Mouse (Mus musculus) A20 (cell line): ENCODE measurements around the gene Slc5a10.

Experiments
- DNase-seq: peaks from one replicate; pipeline ENCODE4 v3.0.0-alpha.2; 2011; ENCODE audit warnings: low read depth, low spot score

The Slc5a10 gene

DNA sequence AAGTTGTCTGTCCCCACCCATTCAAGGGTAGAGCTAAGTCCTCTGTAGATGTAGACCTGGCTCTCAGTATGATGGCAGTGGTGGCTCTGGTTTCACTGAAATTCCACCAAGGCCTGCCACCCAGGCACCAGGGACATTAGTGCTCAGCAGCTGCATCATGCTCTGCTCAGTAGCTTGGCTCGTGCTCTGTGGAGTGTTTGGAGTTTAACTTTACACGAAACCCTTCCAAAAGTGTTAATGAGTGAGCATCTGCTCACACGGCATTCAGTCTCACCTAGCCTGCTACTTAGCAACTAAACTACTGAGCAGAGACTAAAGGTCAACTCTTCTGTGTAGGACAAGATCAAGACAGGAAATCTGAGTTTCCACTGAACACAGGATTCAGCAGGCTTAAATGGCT is at the start of gene Slc5a10:
Gene Slc5a10 (minus strand): TSS at position 191 of the 400 bp plus-strand sequence.
- no peak for DNase-seq

DNA sequence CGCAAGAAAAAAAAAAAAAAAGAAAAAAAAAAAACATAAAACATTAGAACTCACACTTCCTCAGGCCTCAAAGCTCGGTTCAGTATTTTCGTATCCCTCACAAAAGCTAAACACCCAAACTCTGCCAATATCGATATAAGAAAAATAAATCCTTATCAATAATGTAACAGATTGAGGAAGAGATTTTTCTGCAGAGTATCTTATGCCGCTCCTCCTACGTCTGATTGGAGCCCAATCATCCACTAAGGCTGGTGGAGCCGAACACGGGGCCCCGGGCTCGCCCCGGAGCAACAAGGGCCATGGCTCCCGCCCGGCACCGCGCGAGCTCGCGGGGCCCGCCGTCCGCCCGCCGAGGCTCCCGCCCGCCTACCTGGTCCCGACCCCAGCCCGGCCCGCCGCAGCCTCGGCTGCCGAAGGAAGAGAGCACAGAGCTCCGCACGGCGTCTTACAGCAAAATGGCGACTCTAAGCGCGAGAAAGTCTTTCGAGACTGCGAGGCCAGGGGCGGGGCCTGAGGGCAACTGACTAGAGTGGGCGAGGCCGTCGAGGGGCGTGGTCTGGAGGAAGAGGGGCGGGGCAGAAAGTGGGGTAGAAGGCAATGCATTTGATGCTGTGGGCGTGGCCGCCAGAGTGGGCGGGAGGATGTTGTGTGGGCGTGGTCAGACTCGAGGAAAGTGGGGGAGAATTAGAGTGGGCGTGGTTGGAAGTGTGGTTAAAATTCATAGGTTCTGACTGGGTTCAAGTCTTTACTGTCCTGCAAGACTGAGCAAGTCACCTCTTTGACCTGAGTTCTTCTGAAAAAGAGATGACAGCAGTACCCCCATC is 41.2 kb upstream of the Slc5a10 start, which contains the start of gene Prpsap2:
Gene Prpsap2 (minus strand): TSS at position 505 of the 824 bp plus-strand sequence.
- DNase-seq, result peak; percentile 99

DNA sequence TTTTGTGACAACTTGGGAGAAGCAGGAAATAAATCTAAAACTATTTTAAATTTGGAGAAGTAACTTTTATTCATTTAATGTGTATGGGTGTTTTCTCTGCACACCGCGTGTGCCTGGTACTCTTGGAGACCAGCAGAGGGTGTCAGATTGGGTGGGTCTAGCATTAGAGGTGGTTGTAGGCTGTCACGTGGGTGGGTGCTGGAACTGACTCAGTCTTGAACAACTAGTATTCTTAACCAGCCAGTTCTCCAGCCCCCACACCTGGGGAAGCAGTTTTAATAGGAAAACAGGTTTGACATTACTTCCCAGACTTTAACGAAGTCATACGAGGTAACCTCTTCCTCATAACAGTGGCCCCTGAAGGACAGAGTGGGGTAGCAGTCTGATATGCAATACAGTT is 39.9 kb upstream of the Slc5a10 start:
- peak; percentile 85 for DNase-seq

DNA sequence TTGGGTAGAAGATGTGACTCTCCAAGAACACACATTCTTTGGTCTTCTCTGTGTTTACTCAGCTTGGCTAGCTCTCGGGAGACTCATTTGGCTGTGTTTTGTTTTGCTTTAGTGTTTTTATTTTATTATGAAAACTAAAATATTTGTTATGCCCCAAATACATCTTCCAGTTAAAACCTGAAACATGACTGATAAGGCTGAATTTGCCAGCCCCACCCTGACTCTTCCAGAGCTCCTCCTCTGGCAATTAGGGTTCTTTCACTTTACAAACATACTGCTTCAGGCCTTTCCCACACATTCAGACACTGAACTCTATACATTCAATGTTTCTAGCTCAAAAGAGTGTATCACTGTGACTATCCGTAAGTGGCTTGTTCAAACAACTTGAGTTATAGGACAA is 36.5 kb upstream of the Slc5a10 start:
- DNase-seq, result no peak

DNA sequence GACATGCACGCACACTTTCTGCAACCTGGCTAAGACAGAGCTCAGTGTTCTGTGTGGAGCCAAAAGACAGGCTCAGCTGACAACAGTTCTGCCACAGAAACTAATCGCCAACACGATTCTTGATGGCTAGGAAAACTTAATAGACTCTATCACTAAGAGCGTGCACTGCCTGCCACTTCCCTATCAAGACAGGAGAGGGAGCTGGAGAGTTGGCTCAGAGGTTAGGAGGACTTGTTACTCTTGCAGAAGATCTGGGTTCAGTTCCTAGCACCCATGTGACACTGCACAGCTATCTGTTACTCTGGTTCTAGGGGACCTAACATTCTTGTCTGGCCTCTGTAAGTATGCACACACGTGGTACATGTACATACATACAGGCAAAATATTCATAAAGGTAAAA is 31.0 kb upstream of the Slc5a10 start:
- DNase-seq, result peak; percentile 52

DNA sequence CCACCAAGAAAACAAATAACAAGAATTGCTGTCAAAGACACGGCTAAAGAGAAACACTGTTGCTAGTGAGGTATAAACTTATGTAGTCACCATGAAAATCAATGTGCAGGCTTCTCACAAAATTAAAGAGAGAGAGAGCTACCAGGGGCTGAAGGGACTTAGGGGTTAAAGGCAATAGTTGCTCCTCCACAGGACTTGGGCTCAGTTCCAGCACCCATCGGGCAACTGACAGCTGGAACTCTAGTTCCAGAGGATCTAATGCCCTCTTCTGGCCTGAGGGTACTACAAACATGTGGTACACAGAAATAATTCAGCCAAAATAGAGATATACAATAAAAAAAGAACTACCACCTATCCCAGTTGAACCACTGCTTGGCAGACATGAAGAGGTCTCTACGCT is 26.5 kb upstream of the Slc5a10 start:
- no peak for DNase-seq

DNA sequence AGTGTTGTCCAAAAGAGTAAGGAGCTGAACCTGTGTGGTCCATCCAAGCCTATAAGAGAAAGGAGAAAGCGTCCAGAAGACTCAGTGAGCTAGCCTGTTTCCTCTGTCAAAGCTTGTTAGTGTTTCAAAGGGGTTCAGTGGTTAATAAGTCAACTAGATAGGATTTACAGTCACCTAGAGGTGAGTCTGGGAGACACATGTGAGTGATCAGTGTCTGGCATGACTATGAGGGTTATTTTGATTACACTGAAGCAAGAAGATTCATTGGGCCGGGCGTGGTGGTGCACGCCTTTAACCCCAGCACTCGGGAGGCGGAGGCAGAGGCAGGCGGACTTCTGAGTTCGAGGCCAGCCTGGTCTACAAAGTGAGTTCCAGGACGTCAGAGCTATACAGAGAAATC is 25.2 kb upstream of the Slc5a10 start:
- no peak for DNase-seq

DNA sequence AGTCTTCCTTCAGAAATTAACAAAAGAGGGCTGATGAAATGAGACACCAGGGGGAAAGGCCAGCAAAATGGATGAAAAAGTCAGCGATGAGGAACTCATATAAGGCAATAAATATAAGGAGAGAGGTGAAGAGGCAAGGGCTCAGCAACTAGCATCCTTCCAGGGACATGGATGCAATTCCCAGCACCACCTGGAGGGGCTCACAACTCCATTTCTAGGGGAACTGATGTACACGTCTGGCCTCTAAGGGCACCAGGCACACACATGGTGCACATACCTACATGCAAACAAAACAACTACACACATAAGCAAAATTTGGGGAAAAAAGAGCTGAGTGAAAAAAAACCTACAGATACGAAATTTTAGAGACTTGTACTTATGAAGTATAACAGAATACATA is 23.8 kb upstream of the Slc5a10 start:
- no peak for DNase-seq

DNA sequence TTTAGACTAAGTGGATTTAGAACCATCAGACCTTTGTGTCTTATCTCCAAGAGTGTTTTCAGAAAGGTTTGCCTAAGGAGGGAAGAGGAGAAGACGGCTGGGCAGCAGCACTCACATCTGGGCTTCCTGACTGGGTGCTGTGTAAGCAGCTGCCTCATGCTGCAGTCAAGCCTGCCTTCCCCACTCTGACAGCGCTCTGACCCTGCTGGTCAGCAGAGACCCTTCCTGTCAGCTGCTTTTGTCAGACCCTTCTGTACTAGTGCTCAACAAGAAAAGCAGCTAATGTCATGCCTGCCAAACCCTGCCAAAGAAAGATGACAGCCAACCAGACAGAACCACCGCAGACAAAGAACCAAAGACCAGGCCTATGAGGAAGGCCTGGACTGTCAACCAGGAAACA is 23.1 kb upstream of the Slc5a10 start:
- DNase-seq, result no peak

DNA sequence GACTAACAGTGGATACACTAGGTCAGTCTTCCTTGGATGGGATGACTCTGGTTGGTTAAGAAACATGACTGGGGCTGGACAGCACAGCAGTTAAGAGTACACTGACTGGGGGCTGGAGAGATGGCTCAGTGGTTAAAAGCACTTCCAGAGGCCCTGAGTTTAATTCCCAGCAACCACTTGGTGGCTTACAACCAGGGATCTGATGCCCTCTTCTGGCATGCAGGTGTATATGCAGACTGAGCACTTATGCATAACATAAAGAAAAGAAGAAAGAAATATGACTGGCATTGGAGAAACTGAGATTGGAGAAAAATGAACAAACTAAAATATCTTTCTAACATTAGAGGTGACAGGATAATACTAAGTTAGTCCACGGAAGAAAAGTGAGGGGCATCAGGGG is 19.9 kb upstream of the Slc5a10 start:
- DNase-seq, result peak; percentile 10

DNA sequence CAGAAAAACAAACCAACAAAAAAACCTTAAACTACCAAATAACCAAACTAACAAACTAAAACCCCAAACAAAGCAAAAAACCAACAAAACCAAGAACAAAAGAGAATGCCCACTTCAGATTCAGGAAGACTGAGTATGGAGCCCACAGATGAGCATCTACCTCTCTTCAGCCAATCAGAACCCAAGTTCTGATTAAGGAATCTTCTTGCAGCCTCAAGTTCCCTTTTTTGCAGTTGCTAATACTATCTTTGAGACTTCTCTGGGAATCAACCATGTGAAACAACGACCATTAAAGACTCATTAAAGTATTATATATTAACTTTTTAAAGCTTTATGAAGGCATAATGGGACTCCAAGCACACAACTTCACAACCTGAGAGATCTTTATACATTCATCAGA is 16.7 kb upstream of the Slc5a10 start:
- peak; percentile 46 for DNase-seq

DNA sequence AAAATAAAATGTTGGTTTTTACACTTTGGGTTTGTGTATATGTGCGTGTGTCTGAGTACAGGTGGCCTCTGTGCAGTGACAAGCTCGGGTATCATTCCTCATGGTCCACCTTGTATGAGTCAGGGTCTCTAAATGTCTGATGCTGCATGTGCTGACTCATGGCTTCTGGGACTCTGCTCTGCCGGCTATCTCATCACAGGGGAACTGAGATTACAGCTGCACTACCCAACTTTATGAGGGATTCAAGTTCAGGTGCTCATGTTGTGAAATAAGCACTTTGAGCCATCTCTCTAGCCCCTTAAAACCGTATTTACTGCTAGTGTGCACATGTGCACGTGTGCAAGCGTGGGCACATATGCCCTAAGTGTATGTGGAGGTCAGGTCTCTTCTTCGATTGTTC is 12.0 kb upstream of the Slc5a10 start:
- DNase-seq, result no peak

DNA sequence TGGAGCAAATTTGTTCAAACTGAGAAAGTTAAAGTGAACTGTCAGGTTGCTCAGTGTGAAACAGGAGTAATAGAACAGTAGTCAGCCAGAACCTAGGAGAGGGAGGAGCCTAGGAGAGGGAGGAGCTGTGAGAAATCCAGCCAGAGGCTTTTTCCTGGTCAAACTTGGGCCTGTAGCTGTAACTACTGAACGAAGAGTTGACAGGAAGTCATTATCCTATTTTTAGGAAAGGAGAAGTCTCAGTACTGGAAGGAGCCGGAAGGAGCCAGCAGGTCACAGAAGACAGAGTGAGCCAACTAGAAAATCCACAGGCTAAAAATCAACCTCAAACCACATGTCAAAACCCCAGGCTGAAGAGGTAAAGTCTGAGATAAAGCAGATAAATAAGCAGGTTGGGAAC is 7.4 kb upstream of the Slc5a10 start:
- DNase-seq, result no peak

DNA sequence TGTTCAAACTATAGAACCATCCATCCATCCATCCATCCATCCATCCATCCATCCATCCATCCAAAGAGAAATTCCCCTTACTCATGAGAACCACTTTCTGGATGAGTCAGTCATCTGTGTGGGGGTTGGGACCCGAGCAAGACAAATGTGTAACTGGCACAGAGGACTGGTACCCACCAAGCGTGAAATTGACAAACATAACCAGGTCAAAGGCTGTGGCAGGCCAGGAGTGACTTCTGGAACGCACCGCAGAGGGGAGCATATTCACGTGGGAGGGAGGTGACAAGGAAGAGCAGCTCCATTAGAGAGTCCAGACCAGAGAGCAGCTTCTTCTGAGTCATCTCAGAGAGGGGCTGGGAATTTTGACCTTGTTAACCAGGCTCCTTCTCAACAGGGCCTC is 1.5 kb upstream of the Slc5a10 start:
- DNase-seq, result no peak

DNA sequence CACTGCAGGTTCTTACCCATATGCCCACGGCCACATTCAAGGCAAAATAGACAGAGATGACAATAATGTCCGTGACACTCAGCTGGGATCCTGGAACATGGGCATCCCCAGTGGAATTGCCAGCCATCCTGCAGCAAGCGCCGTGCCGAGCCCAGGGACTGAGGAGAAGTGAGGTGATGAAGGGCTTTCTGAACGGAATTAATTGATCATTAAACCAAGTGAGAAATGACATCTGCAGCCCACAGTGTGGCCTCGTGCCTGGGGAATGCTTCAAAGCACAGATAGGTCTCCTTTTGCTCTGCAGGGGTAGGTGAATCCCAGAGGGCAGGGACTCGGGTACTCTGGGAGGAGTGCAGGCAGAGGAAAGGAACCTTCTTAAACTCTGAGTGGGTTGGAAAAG is 800 bp downstream of the Slc5a10 start:
- no peak for DNase-seq

DNA sequence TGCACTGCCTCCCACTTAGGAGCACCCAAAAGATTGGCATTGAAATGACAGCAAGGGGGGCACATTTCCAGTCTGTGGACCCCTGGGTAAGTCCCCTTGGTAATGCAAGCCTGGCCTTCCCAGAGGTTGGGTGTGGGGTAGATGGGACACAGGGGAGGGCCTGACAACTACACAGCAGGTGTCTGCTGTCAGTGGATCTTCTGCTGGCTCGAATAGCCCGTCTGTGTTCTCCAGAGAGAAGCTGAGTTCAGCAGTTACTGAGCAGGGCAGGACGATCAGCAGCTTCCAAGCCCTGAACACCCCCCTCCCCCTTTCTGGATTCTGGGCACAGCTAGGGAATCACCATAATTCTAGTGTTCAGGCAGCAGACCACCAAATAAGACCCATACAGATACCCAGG is 1.2 kb downstream of the Slc5a10 start:
- no peak for DNase-seq

DNA sequence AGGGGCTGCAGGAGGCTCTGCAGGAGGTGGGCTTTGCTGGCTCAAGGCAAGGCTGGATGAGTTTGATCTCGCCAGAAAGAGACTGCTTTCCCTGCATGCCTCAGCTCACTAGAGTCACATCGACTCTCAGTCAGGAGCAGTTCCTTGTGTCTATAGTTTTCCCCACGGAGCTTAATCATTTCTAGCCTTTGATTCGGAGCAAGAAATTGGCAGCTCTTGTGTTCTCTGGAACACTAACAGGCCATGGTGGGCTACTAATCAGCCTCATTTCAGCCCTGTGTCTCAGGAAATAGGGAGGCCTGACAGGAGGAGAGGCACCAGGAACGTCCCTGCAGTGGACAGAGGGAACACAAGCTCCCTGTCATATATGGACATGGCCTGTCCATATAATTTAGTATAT is 2.6 kb downstream of the Slc5a10 start:
- DNase-seq, result no peak

DNA sequence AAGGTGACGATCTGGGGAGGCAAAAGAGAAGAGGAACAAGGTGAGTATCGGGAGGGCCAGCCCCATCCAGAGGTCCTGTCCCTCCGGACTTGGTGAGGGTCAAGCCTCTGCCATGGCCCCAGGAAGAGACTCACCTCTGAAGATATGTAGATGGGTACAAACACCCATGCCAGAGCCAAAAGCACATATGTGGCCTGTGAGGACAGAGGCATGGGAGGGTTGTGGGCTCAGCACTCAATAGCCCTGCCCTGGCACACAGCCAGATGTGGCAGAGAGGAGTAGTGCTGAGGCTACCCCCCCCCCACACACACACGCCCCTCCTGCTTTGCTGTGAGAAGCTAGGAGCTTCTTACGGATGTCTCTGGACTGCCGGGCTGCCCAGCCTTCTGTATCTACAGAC is 5.5 kb downstream of the Slc5a10 start:
- DNase-seq, result no peak

DNA sequence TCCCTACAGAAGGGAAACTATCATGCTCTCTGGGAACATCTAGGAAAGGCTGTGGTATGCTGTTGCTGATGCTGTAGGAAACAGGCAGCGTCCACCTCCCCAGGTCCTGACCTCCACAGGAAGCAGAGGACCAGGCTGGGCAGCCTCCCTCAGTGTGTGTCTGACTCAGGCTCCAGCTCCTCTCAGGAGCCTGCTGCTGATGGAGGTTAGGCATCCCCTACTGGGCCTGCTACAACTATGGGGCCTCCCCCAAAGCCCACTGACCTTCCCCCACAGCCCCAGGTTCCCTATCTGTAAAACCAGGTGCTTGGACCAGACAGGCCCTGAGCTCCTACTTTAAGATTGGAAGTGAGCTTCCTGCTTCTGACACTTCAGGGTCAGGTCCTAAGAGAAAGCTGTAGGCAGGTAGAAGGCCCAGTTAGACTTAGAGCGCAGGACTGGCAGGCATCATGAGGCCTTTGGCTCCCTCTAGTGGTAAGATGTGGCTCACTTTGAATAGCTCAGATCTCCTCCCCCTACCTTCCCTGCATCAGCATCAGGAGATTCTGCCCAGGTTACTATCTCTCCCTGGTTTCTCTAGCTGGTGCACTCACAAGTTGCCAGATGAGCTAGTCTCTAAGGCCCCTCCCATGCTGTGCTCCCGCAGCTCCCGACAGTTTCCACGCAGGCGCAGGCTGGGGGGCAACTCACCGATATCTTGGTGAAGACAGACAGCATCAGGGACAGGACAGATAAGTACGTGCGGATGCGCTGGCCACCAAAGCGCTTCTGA is 6.1 kb downstream of the Slc5a10 start:
- DNase-seq, result peak; percentile 85

DNA sequence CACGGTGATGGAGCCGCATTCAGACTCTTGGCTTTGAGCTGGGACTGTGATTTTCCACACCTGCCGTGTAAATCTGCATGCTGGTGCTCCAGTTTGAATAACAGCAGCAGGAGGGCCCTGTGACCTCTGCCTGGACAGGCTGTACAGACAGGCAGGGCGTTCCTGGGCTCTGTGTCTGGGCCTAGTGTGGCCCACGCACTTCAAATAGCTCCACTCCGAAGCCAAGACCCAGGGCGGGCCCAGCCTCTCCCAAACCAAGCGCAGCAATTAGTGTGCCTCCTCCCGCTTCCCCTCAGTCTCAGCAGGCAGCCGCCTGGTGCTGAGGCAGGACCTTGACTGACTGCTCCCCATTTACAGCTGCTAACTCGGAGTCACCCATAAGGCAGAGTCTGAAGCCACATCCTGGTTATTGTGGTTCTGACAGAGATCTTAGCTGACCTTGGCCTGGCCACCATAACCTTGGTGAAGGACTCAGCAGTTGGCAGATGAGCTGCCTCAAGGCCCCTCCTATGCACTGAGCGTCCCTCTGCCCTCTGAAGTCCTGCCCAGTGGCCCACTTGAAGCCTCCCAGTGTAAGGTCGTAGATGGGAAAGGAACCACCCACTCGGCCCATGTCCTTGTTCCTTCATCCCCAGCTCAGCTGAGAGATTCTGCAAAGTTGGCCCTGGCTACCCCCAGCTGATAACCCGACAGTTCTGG is 7.3 kb downstream of the Slc5a10 start:
- no peak for DNase-seq

DNA sequence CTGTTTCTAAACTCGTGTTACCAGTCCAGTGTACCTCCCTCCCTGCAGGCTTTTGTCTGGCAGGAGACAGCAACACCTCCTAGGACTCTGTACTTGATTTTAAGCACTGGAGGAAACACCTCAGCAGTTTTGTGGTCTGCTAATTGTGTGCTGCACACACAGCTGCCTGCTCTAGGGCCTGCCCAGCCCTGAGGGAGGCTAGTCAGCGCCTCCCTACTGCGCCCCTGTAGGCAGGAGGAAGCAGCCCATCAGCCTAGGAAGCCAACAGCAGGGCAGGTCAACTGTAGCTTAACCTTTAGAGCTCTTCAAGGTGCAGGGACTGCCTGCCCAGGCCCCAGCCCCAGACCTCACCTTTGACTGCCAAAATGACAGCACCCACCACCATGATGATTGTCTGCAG is 11.7 kb downstream of the Slc5a10 start:
- DNase-seq, result peak; percentile 82

DNA sequence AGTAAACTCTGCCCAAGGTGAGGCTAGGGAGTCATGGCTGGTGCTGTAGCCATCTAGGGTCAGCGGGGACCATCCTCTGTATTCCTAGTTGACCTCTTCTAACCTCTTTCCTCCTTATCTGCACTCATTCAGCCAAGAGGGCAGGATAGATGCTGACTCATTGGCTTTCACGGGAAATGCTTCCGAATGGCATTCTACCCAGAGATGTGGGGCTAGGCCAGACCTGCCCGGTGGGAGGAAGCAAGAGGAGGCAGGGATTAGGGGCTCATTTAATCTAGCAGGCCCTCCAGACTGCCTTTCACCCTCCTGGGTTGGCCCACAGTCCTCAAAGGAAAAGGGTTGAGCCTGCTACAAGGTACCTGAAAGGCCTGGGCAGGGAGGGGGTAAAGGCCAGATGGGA is 14.4 kb downstream of the Slc5a10 start:
- DNase-seq, result no peak
